In genomic region chr7:73393307-73394012, GRCm38 (mm10) we compare ENCODE assay signal across 8 mouse cellular contexts. TPM values are rescaled to one million over a fixed set of nuclear protein-coding genes. Genes with fewer than 3 reads are reported as not detected.
DNase-seq lines count a peak whose midpoint lies in the region; ATAC-seq and TF ChIP-seq lines count a peak whose summit lies in the region.

No protein-coding gene starts in this region.

- H3K27ac ChIP-seq in lung, embryonic 14.5 days (ENCODE audit: low read depth): peak overlapping the region; percentile 10; the same call in 1 of the 2 replicates
- no peak overlapping the region for H3K27ac ChIP-seq in forebrain, embryonic 11.5 days (ENCODE audit: low read depth, low read length)
- H3K27ac ChIP-seq in intestine, embryonic 15.5 days: no peak overlapping the region
- peak overlapping the region; percentile 87 for H3K27ac ChIP-seq in neural tube, embryonic 15.5 days (replicated peaks)

- H3K27me3 ChIP-seq in lung, embryonic 14.5 days (ENCODE audit: insufficient read depth, low read length): no peaks in the 10 kb centered on the region
- H3K27me3 ChIP-seq in forebrain, embryonic 11.5 days (ENCODE audit: control insufficient read depth, insufficient read depth, low read length): no peaks in the 10 kb centered on the region
- no peaks in the 10 kb centered on the region for H3K27me3 ChIP-seq in intestine, embryonic 15.5 days (replicated peaks)
- H3K27me3 ChIP-seq in neural tube, embryonic 15.5 days (replicated peaks): no peaks in the 10 kb centered on the region

- H3K4me1 ChIP-seq in lung, embryonic 14.5 days (ENCODE audit: insufficient read depth): peaks cover 24% of the 10 kb centered on the region
- H3K4me1 ChIP-seq in lung, adult 2 months (ENCODE audit: control insufficient read depth, insufficient read depth, low read length): peaks cover 11% of the 10 kb centered on the region
- H3K4me1 ChIP-seq in forebrain, embryonic 11.5 days (replicated peaks; ENCODE audit: control insufficient read depth, insufficient read depth, low read length): peaks cover 31% of the 10 kb centered on the region
- H3K4me1 ChIP-seq in intestine, embryonic 15.5 days (replicated peaks): peaks cover 35% of the 10 kb centered on the region
- peaks cover 76% of the 10 kb centered on the region for H3K4me1 ChIP-seq in neural tube, embryonic 15.5 days

- peak overlapping the region; percentile 94 for H3K9ac ChIP-seq in lung, embryonic 14.5 days
- peak overlapping the region; percentile 96 for H3K9ac ChIP-seq in forebrain, embryonic 11.5 days (ENCODE audit: low read length)
- no peak overlapping the region for H3K9ac ChIP-seq in intestine, embryonic 15.5 days
- H3K9ac ChIP-seq in neural tube, embryonic 15.5 days (replicated peaks): peak overlapping the region; percentile 67

- no peak for TF ChIP-seq POLR2A in lung, adult 2 months (IDR thresholded peaks at IDR 0.05; ENCODE audit: borderline replicate concordance, extremely low read depth, low read depth, low read length)

- no peak for TF ChIP-seq CTCF in lung, embryonic 14.5 days (IDR thresholded peaks at IDR 0.05; ENCODE audit: low read depth)
- TF ChIP-seq CTCF in lung, adult 2 months (IDR thresholded peaks at IDR 0.05; ENCODE audit: insufficient read depth, low read length): no peak

- DNase-seq in lung, embryonic 14.5 days: peak; percentile 34
- no peak for DNase-seq in lung, adult 2 months
- DNase-seq in forebrain, embryonic 11.5 days (ENCODE audit: low spot score): no peak
- no peak for DNase-seq in testis, postnatal 10 days (ENCODE audit: low spot score)
- DNase-seq in layer of hippocampus, postnatal 10 days (ENCODE audit: low spot score in 2 of 2): no peak
- no peak for DNase-seq in thymus, postnatal 0 days (ENCODE audit: low spot score)

- H3K4me2 ChIP-seq in lung, embryonic 14.5 days: peak overlapping the region; percentile 79
- H3K4me2 ChIP-seq in forebrain, embryonic 11.5 days (ENCODE audit: low read depth, low read length, severe bottlenecking): peak overlapping the region; percentile 86
- peak overlapping the region; percentile 89 for H3K4me2 ChIP-seq in intestine, embryonic 15.5 days (replicated peaks)
- peak overlapping the region; percentile 93 for H3K4me2 ChIP-seq in neural tube, embryonic 15.5 days

- no peak for ATAC-seq in lung, embryonic 14.5 days (ENCODE audit: insufficient read depth)
- ATAC-seq in forebrain, embryonic 11.5 days (replicated peaks; ENCODE audit: low FRiP score): no peak
- ATAC-seq in intestine, embryonic 15.5 days: no peak
- ATAC-seq in neural tube, embryonic 15.5 days (ENCODE audit: low FRiP score): no peak

- WGBS in lung, embryonic 14.5 days: 17% methylated on average over 9 of the region's 9 CpGs
- 45% methylated on average over 9 of the region's 9 CpGs for WGBS in lung, adult 2 months
- 40% methylated on average over 9 of the region's 9 CpGs for WGBS in forebrain, embryonic 11.5 days
- WGBS in intestine, embryonic 15.5 days: 58% methylated on average over 9 of the region's 9 CpGs
- WGBS in neural tube, embryonic 15.5 days: 30% methylated on average over 9 of the region's 9 CpGs

- H3K9me3 ChIP-seq in lung, embryonic 14.5 days (ENCODE audit: low read depth, low read length): no peaks in the 10 kb centered on the region
- H3K9me3 ChIP-seq in forebrain, embryonic 11.5 days (ENCODE audit: control insufficient read depth, low read length): no peaks in the 10 kb centered on the region
- H3K9me3 ChIP-seq in intestine, embryonic 15.5 days: no peaks in the 10 kb centered on the region
- H3K9me3 ChIP-seq in neural tube, embryonic 15.5 days (replicated peaks): no peaks in the 10 kb centered on the region

- H3K4me3 ChIP-seq in lung, embryonic 14.5 days (ENCODE audit: low read depth, low read length): peak overlapping the region; percentile 84
- H3K4me3 ChIP-seq in lung, adult 2 months (replicated peaks; ENCODE audit: extremely low read depth, low read depth, low read length): no peak overlapping the region
- H3K4me3 ChIP-seq in forebrain, embryonic 11.5 days (ENCODE audit: low read depth, low read length): peak overlapping the region; percentile 87
- H3K4me3 ChIP-seq in intestine, embryonic 15.5 days (replicated peaks): 0 out of 2 replicates have a peak overlapping the region, but pooled peaks have one; percentile 3
- H3K4me3 ChIP-seq in neural tube, embryonic 15.5 days (replicated peaks): peak overlapping the region; percentile 60

- peaks cover 11% of the 10 kb centered on the region; the same call in 1 of the 2 replicates for H3K36me3 ChIP-seq in lung, embryonic 14.5 days (ENCODE audit: insufficient read depth)
- no peaks in the 10 kb centered on the region; the same call in 1 of the 2 replicates for H3K36me3 ChIP-seq in forebrain, embryonic 11.5 days (ENCODE audit: control insufficient read depth, insufficient read depth, low read length)
- no peaks in the 10 kb centered on the region for H3K36me3 ChIP-seq in intestine, embryonic 15.5 days
- H3K36me3 ChIP-seq in neural tube, embryonic 15.5 days: no peaks in the 10 kb centered on the region

RNA-seq across cellular contexts. Expression of gene Rgma, which starts 18.2 kb away (rescaled TPM):
- polyA plus RNA-seq in lung, embryonic 14.5 days (2014; fragmentation: Nextera tagmentation; extraction: Ambion mirVana): 19.0 and 22.8 TPM in 2 replicates
- polyA plus RNA-seq in lung, adult 2 months (2012; rRNA removed): 23.4 and 27.5 TPM in 2 replicates
- polyA plus RNA-seq in forebrain, embryonic 11.5 days (2014; fragmentation: Nextera tagmentation; extraction: Ambion mirVana): 37.0 and 40.5 TPM in 2 replicates
- polyA plus RNA-seq in intestine, embryonic 15.5 days (2015; fragmentation: Nextera tagmentation; extraction: Ambion mirVana): 7.4 TPM in 2 replicates
- polyA plus RNA-seq in neural tube, embryonic 15.5 days (2015; fragmentation: Nextera tagmentation; extraction: Ambion mirVana): 32.3 and 32.7 TPM in 2 replicates
- total RNA-seq in layer of hippocampus, postnatal 10 days (2021): 100 to 1,000 TPM; 111 to 128 TPM
- 1.6 and 1.7 TPM in 2 replicates for polyA plus RNA-seq in thymus, postnatal 0 days (2015; fragmentation: Nextera tagmentation; extraction: Ambion mirVana)

Comparison
In these comparisons a context has a peak if more than half of its experiments do, and no peak if none do; other contexts are left out.
1. H3K27ac ChIP-seq: peak in lung, embryonic 14.5 days (single experiment) and neural tube, embryonic 15.5 days (single experiment); none in forebrain, embryonic 11.5 days (single experiment) and intestine, embryonic 15.5 days (single experiment).
2. Peak in every context shown above with its lines, with median percentiles within 50 percentile points of each other: H3K4me2 ChIP-seq.